Mouse (Mus musculus): ENCODE measurements around the gene Kifap3.

- TF ChIP-seq CTCF (IDR thresholded peaks at IDR 0.05) (no peak), POLR2A (IDR thresholded peaks at IDR 0.05; ENCODE audit: insufficient read depth, low read depth, low read length) (no peak)
Measured at GRCm38 (mm10) chr1:163736441-163737238, 42.7 kb upstream of the Kifap3 start.

All from heart, adult 2 months (tissue).